In genomic region chr9:35027382-35027997, GRCm38 (mm10) we compare ENCODE assay signal across 20 mouse cellular contexts.
"Had no signal": no experiment of that assay in that cellular context is flagged by ENCODE, and none has a peak within 500 bp of the region (broad histone marks: within the 10 kb centered on the region; RNA-seq: fewer than 3 reads in every experiment).

No protein-coding gene starts in this region.

- H3K9ac ChIP-seq: lung, embryonic 15.5 days; midbrain, embryonic 12.5 days; neural tube, embryonic 13.5 days; neural tube, embryonic 15.5 days had no signal

- H3K9me3 ChIP-seq: lung, embryonic 15.5 days; midbrain, embryonic 10.5 days; midbrain, embryonic 12.5 days; neural tube, embryonic 13.5 days; neural tube, embryonic 15.5 days had no signal

- H3K27ac ChIP-seq: lung, embryonic 15.5 days; macrophage; midbrain, embryonic 10.5 days; midbrain, embryonic 12.5 days; neural tube, embryonic 13.5 days; neural tube, embryonic 15.5 days had no signal

- H3K4me3 ChIP-seq: lung, embryonic 15.5 days; midbrain, embryonic 10.5 days; midbrain, embryonic 12.5 days; myocyte; neural tube, embryonic 13.5 days; neural tube, embryonic 15.5 days had no signal

- DNase-seq: lung, adult 2 months; lung, postnatal 14 days; lung, postnatal 36 days; midbrain, embryonic 14.5 days; retina, postnatal 1 day; right cerebral cortex, postnatal 25 days; right cerebral cortex, postnatal 4 days; spleen, adult 18-20 months; thymus, adult 18-20 months; thymus, postnatal 14 days; thymus, postnatal 36 days had no signal

- H3K36me3 ChIP-seq: lung, embryonic 15.5 days; midbrain, embryonic 10.5 days; midbrain, embryonic 12.5 days had no signal

- H3K4me2 ChIP-seq: lung, embryonic 15.5 days; midbrain, embryonic 12.5 days; neural tube, embryonic 13.5 days; neural tube, embryonic 15.5 days had no signal

- ATAC-seq: lung, postnatal 0 days; midbrain, embryonic 16.5 days had no signal
